Mouse (Mus musculus) neural tube, embryonic 14.5 days (tissue): ENCODE results near the gene Cel. TPM values are rescaled to one million over a fixed set of nuclear protein-coding genes. Genes with fewer than 3 reads are reported as not detected.

Experiments used
- ATAC-seq: fragments of 200-750 bp; cut with Nextera tagmentation; 2 replicates; pipeline ENCODE4 v1.8.0; 2017; ENCODE audit warnings: low read depth, mild to moderate bottlenecking, moderate TSS enrichment, moderate library complexity
- H3K27ac ChIP-seq: fragments of 300-500 bp; sonication (generic); 2 replicates; pipeline ENCODE4 v1.5.1; 2014; ENCODE audit warnings: low read depth, mild to moderate bottlenecking, control low read depth, low read length, moderate library complexity, mixed read lengths
- H3K27me3 ChIP-seq: fragments of 300-500 bp; sonication (generic); 2 replicates; pipeline ENCODE4 v1.6.1; 2014; ENCODE audit warnings: low read length; ENCODE audit not compliant: control insufficient read depth, insufficient read depth
- H3K36me3 ChIP-seq: fragments of 300-500 bp; sonication (generic); 2 replicates; pipeline ENCODE4 v1.6.1; 2014; ENCODE audit warnings: low read length, mixed read lengths; ENCODE audit not compliant: control insufficient read depth, insufficient read depth
- H3K4me1 ChIP-seq: fragments of 300-500 bp; sonication (generic); 2 replicates; pipeline ENCODE4 v1.6.1; 2014; ENCODE audit warnings: low read length; ENCODE audit not compliant: control insufficient read depth, insufficient read depth
- H3K4me2 ChIP-seq: fragments of 300-500 bp; sonication (generic); 2 replicates; pipeline ENCODE4 v1.6.1; 2014; ENCODE audit warnings: mild to moderate bottlenecking, low read depth, low read length, control low read depth
- H3K4me3 ChIP-seq: fragments of 300-500 bp; sonication (generic); 2 replicates; pipeline ENCODE4 v1.5.1; 2014; ENCODE audit warnings: low read depth, low read length, control low read depth, mixed read lengths
- H3K9ac ChIP-seq: fragments of 300-500 bp; sonication (generic); replicated peaks from 2 replicates; pipeline ENCODE4 v1.6.1; 2014; ENCODE audit warnings: low read depth, mild to moderate bottlenecking, control low read depth, low read length, mixed read lengths
- H3K9me3 ChIP-seq: fragments of 300-500 bp; sonication (generic); 2 replicates; pipeline ENCODE4 v1.6.1; 2016; ENCODE audit warnings: low read length; ENCODE audit not compliant: control insufficient read depth
- WGBS: fragments of 180-500 bp; shearing (Covaris S2); extraction: QIAGEN DNeasy Blood & Tissue Kit; methylation state at CpG from one replicate; pipeline ENCODE4 v1.1.7; 2014; 5-methylcytosine and 5-hydroxymethylcytosine counted together
- polyA plus RNA-seq: library from polyadenylated mRNA; unstranded; fragments of >200 nt; fragmentation: Nextera tagmentation; extraction: Ambion mirVana; gene quantifications from 2 replicates; pipeline ENCODE4 v1.2.1, GENCODE M21; 2014

The Cel gene
- polyA plus RNA-seq, 1 experiment from 2014 or later, result not detected

DNA sequence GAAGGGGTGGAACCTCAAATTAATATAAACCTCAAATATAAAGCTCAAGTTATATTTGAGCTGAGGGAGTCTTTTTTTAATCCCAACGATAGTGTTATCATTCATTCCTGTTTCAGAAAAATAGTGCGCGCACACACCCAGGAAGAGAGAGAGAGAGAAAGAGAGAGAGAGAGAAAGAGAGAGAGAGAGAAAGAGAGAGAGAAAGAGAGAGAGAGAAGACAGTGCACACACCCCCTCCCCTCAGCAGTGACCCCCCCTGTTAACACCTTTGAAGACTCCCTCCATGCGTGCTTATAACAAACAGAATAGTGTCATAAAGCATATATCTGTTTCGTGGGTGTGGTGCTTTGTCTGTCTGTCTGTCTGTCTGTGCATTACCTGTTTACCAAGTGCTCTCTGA lies 40.3 kb upstream of the Cel start:
- H3K4me3 ChIP-seq, result no peak overlapping the region
- no peak overlapping the region for H3K9ac ChIP-seq
- H3K9me3 ChIP-seq, result no peaks in the 10 kb centered on the region
- no peaks in the 10 kb centered on the region for H3K4me1 ChIP-seq
- 93% methylated on average over 5 of the region's 5 CpGs for WGBS
- no peaks in the 10 kb centered on the region for H3K27me3 ChIP-seq
- no peaks in the 10 kb centered on the region for H3K36me3 ChIP-seq
- no peak for ATAC-seq
- H3K4me2 ChIP-seq, result no peak overlapping the region
- no peak overlapping the region for H3K27ac ChIP-seq

DNA sequence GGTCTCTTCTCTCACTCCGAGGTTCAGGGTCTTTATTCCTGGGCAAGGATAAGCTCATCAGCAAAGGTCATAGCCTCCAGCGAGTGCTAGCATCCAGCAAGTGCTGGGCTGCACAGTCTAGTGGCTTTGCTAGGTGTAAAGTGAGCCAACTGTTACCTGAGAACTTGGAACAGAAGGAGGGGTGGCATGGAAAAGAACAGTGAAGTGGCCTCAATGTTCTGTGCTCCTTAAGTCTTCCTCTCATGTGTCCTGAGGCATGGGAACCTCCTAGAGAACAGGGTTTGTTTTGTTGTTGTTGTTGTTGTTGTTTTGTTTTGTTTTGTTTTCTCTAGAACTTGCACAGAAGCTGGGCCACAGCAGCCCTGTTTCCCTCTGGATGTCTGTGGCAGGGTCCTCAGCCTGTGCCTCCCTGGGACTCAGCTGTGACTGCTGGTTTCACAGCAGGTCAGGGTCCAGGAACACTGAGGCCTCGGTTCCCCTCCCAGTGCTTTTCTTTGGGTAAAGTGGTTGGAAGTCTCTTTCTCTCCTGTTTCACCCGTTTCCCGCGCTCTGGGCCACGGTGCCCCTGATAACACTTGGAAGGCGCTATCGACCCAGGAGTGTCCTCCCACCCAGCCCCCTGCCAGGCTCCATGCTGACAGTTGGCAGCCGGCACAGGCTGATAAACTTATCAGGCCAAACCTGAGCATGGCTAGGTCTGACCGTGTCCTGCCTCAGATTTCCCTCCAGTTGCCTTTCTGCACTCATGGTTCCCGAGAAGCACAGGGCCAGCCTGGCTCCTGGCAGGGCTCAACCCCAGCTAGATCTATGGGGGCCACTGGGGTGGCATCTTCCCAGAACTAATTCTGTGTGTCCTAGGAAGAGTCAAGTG lies 38.8 kb upstream of the Cel start:
- Histone ChIP-seq H3K36me3 (no peaks in the 10 kb centered on the region), H3K4me3 (no peak overlapping the region), H3K4me1 (no peaks in the 10 kb centered on the region), H3K4me2 (no peak overlapping the region), H3K27ac (no peak overlapping the region), H3K27me3 (no peaks in the 10 kb centered on the region), H3K9ac (no peak overlapping the region), H3K9me3 (no peaks in the 10 kb centered on the region)
- 70% methylated on average over 12 of the region's 12 CpGs for WGBS
- ATAC-seq, result no peak

DNA sequence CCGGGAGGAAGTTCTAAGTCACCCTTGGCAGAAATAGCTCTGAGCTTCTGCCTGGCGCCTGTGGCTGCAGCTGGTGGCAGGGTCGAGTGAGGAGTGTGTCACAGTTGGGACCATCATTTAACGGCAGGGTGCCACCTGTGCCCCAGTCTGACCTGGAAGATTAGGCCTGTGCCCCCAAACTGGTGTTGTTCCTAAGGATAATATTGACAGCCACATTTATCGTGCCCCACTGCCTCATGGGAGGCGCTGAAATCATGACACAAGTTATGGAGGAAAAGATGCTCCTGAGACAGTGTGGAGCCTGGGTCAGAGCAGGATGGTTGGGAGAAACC lies 36.3 kb upstream of the Cel start:
- no peaks in the 10 kb centered on the region for H3K36me3 ChIP-seq
- 76% methylated on average over 6 of the region's 6 CpGs for WGBS
- H3K4me1 ChIP-seq, result no peaks in the 10 kb centered on the region
- no peak overlapping the region for H3K9ac ChIP-seq
- no peaks in the 10 kb centered on the region for H3K27me3 ChIP-seq
- no peak for ATAC-seq
- H3K4me3 ChIP-seq, result no peak overlapping the region
- no peaks in the 10 kb centered on the region for H3K9me3 ChIP-seq
- H3K27ac ChIP-seq, result no peak overlapping the region
- no peak overlapping the region for H3K4me2 ChIP-seq

DNA sequence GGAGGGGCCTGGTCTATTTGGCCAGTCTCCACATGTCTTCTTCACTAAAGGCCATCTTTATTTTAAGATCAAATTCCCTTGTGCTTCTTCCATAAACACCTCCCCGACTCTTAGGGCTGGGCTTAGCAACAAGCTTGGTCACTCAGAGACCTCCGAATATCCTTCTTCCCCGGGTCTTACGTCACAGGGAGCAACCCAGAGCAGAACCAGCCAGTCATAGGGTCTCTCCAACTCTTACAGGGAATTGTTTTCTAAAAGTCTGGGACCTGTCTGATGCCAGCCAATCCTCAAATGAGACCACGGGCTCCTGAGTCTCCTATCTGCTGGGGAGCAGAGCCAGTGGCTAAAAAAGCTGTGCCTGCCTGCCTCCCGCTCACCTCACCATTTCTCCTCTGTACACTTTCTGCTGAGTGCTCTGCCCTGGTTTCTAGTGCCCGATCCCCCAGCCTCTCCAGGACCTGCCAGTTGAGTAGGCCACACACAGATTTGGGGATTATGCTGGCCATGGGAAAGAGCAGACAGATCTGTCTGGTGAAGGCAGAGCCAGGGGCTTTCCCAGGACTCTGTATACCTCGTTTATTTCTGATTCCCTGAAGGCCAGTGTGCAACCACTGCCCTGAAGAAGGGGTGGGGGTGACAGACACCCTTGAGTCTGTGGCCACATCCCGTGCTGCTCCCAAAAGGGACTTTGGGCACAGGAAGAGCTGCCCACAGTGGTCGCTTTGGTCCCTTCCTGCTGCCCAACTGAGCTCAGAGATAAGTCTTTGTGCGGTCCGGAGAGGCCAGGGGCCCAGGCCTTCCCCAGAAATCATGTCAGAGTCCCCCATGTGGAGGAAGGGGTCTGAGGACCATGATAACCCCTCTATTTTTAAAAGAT lies 35.7 kb upstream of the Cel start:
- no peaks in the 10 kb centered on the region for H3K9me3 ChIP-seq
- no peak overlapping the region for H3K4me3 ChIP-seq
- H3K27me3 ChIP-seq, result no peaks in the 10 kb centered on the region
- 77% methylated on average over 12 of the region's 12 CpGs for WGBS
- no peaks in the 10 kb centered on the region for H3K4me1 ChIP-seq
- ATAC-seq, result no peak
- no peak overlapping the region for H3K27ac ChIP-seq
- no peaks in the 10 kb centered on the region for H3K36me3 ChIP-seq
- H3K4me2 ChIP-seq, result no peak overlapping the region
- no peak overlapping the region for H3K9ac ChIP-seq

DNA sequence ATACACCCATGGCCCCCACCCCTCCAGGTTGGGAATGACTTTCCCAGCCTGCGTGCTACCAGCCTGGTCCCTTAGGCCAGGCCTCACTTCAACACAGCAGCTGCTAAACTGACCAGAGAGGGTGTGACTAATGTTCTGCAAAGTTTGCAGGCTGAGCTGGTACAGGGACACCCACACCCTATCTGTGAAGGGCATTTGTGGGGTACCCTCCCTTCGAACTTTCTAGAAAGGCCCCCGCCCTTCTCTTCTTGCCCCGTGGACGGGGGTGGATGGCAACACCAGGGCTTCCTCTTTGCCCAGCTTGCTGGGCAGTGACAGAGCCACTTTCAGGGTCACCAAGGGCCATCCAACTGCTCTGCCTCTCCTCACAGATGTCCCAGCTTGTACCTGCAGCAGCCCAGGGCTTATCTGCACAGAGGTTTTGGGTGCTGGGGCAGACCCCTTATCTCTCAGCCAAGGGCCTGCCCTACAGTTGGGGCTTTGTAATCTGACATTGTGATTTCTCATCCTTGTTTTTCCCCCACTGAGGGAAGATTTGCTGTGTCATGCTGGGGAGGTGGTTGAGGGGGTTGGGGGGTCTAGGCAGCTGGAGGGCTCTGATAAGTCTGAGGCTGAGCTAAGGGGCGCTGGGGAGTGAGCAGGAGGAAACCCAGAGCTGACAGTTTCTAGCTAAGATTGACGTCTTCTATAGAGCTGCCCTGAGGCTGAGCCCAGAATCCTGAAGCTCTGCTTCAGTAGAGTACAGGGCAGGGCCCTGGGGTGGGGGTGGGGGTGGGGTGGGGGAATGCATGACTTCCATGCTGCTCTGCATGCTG lies 34.7 kb upstream of the Cel start:
- H3K9ac ChIP-seq, result no peak overlapping the region
- no peaks in the 10 kb centered on the region for H3K4me1 ChIP-seq
- WGBS, result 85% methylated on average over 6 of the region's 7 CpGs
- H3K9me3 ChIP-seq, result no peaks in the 10 kb centered on the region
- no peak overlapping the region for H3K27ac ChIP-seq
- H3K36me3 ChIP-seq, result no peaks in the 10 kb centered on the region
- no peaks in the 10 kb centered on the region for H3K27me3 ChIP-seq
- no peak for ATAC-seq
- no peak overlapping the region for H3K4me3 ChIP-seq
- no peak overlapping the region for H3K4me2 ChIP-seq

DNA sequence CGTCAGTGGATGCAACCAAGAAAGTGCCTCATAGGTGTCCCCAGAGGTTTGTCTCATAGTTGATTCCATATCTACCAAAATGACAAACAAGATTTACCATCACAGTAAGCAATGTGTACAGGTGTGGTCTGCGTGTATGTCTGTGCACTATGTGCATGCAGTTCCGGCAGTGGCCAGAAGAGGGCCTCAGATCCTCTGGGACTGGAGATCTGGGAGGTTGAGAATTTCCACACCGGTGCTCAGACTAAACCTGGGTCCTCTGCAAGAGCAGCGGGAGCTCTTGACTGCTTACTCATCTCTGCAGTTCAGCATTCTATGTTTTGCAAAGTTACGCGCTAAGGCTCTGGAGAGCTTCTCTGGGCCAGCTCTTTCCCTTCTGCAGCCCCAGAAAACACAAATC lies 33.8 kb upstream of the Cel start:
- Histone ChIP-seq H3K4me1 (no peaks in the 10 kb centered on the region), H3K9me3 (no peaks in the 10 kb centered on the region), H3K4me2 (no peak overlapping the region), H3K36me3 (no peaks in the 10 kb centered on the region), H3K27me3 (no peaks in the 10 kb centered on the region), H3K9ac (no peak overlapping the region), H3K4me3 (no peak overlapping the region), H3K27ac (no peak overlapping the region)
- no peak for ATAC-seq
- WGBS, result 91% methylated on average over 7 of the region's 7 CpGs

DNA sequence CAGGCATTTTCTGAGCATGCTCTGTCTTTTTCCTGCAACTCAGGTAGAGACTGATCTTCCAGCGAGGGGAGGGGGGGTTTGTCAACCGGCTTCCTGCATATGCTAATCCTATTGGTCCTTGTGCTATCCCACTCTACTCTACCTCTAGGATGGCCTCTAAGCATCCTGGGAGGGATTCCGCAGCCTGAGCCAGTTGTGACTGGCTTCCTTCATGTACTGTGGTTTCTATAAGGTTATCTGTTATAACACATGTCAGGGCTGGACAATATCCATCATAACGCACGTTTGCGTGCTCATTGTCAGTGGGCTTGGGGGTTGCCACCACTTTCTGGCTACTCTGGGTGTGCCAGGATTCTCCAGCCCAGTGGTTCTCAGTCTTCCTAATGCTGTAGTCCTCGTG lies 32.8 kb upstream of the Cel start:
- 82% methylated on average over 7 of the region's 7 CpGs for WGBS
- H3K36me3 ChIP-seq, result no peaks in the 10 kb centered on the region
- no peak overlapping the region for H3K4me3 ChIP-seq
- no peak overlapping the region for H3K9ac ChIP-seq
- H3K27ac ChIP-seq, result no peak overlapping the region
- H3K27me3 ChIP-seq, result no peaks in the 10 kb centered on the region
- H3K4me1 ChIP-seq, result no peaks in the 10 kb centered on the region
- no peaks in the 10 kb centered on the region for H3K9me3 ChIP-seq
- no peak overlapping the region for H3K4me2 ChIP-seq
- no peak for ATAC-seq

DNA sequence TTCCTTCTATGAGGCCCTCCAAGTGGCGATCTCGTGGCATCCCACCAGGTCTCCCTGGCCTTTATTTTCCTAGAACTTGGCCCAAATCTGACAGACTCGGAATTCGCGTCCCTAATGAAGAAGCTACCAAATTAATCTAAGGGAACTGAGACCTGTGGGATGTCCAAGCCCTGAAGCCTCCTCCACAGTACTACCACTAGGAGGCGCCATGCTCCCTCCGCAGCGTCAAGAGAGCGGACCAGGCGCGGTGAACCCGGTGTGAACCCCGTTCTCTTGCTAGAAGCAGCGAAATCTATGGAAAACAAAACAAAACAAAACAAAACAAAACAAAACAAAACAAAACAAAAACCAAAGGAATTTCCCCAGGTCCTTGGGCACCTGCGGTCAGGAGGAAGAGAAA lies 29.6 kb upstream of the Cel start:
- no peak for ATAC-seq
- Histone ChIP-seq H3K4me3 (no peak overlapping the region), H3K4me1 (no peaks in the 10 kb centered on the region), H3K36me3 (no peaks in the 10 kb centered on the region), H3K27me3 (no peaks in the 10 kb centered on the region), H3K27ac (no peak overlapping the region), H3K4me2 (no peak overlapping the region), H3K9ac (no peak overlapping the region), H3K9me3 (no peaks in the 10 kb centered on the region)
- WGBS, result 8% methylated on average over 15 of the region's 15 CpGs
